Mouse (Mus musculus) myocyte (in vitro differentiated cells): ENCODE results near the gene Baz2a. TPM values are rescaled to one million over a fixed set of nuclear protein-coding genes. Genes with fewer than 3 reads are reported as not detected.
A peak's percentile ranks its signal among the peaks of the same experiment; 100 is the strongest.

Source experiments
- H3K27me3 ChIP-seq: one replicate; pipeline ENCODE4 v1.6.1; 2011; ENCODE audit not compliant: control insufficient read depth, insufficient read depth, insufficient read length
- H3K36me3 ChIP-seq: one replicate; pipeline ENCODE4 v1.6.1; 2011; ENCODE audit not compliant: control insufficient read depth, insufficient read depth
- H3K4me2 ChIP-seq: one replicate; pipeline ENCODE4 v1.6.1; 2011; ENCODE audit warnings: low read depth, control low read depth
- H3K4me3 ChIP-seq: one replicate; pipeline ENCODE4 v1.5.1; 2011; ENCODE audit warnings: mild to moderate bottlenecking, control low read depth, moderate library complexity
- H3K79me2 ChIP-seq: one replicate; pipeline ENCODE4 v1.6.1; 2011; ENCODE audit not compliant: control insufficient read depth, insufficient read depth
- H3ac ChIP-seq: one replicate; pipeline ENCODE4 v1.6.1; 2011; ENCODE audit not compliant: control insufficient read depth, insufficient read length
- CEBPB ChIP-seq: IDR thresholded peaks from 2 replicates; pipeline ENCODE4 v1.6.1; 2011; ENCODE audit warnings: mild to moderate bottlenecking, moderate library complexity; ENCODE audit not compliant: poor library complexity, insufficient read depth, severe bottlenecking
- E2F4 ChIP-seq: IDR thresholded peaks from one replicate; pipeline ENCODE4 v1.6.1; 2011; ENCODE audit warnings: mild to moderate bottlenecking, control low read depth, moderate library complexity; ENCODE audit not compliant: insufficient read depth
- MAX ChIP-seq: IDR thresholded peaks from one replicate; pipeline ENCODE4 v1.6.1; 2011; ENCODE audit warnings: low read depth, mild to moderate bottlenecking, control low read depth
- MYOD1 ChIP-seq, 3 experiments: IDR thresholded peaks; one replicate each; pipeline ENCODE4 v1.6.1; 2011; ENCODE audit warnings: control low read depth in 2 of 3, low read depth in 2 of 3, mild to moderate bottlenecking in 2 of 3, moderate library complexity in 1 of 3; ENCODE audit not compliant: insufficient read length in 2 of 3, control insufficient read depth in 1 of 3
- MYOG ChIP-seq, 3 experiments: IDR thresholded peaks; one replicate each; pipeline ENCODE4 v1.6.1; 2011; ENCODE audit warnings: control low read depth in 2 of 3, low read depth in 2 of 3, mild to moderate bottlenecking in 2 of 3; ENCODE audit not compliant: insufficient read length in 2 of 3, control insufficient read depth in 1 of 3, insufficient read depth in 1 of 3
- POLR2A ChIP-seq: IDR thresholded peaks from one replicate; pipeline ENCODE4 v1.6.1; 2011; ENCODE audit warnings: low read depth, mild to moderate bottlenecking, control low read depth, moderate library complexity; ENCODE audit not compliant: insufficient read length
- POLR2AphosphoS2 ChIP-seq: IDR thresholded peaks from one replicate; pipeline ENCODE4 v1.6.1; 2011; ENCODE audit warnings: low read depth, control low read depth; ENCODE audit not compliant: insufficient read length
- REST ChIP-seq: IDR thresholded peaks from one replicate; pipeline ENCODE4 v1.6.1; 2011; ENCODE audit warnings: mild to moderate bottlenecking, control low read depth, moderate library complexity; ENCODE audit not compliant: insufficient read depth, insufficient read length
- SRF ChIP-seq: IDR thresholded peaks from one replicate; pipeline ENCODE4 v1.6.1; 2011; ENCODE audit warnings: low read depth; ENCODE audit not compliant: control insufficient read depth, insufficient read length
- TCF12 ChIP-seq: IDR thresholded peaks from one replicate; pipeline ENCODE4 v1.6.1; 2011; ENCODE audit warnings: mild to moderate bottlenecking, control low read depth; ENCODE audit not compliant: poor library complexity, insufficient read depth, severe bottlenecking
- TCF3 ChIP-seq: IDR thresholded peaks from one replicate; pipeline ENCODE4 v1.6.1; 2011; ENCODE audit warnings: low read depth, control low read depth; ENCODE audit not compliant: insufficient read length
- USF1 ChIP-seq: IDR thresholded peaks from one replicate; pipeline ENCODE4 v1.6.1; 2011; ENCODE audit warnings: low read depth, mild to moderate bottlenecking, control low read depth, moderate library complexity
- polyA plus RNA-seq: library from polyadenylated mRNA; unstranded; fragments of >200 nt; fragmentation: generic; extraction: Trizol; gene quantifications from one replicate; pipeline ENCODE4 v1.2.1, GENCODE M21; 2012; ENCODE audit warnings: missing spikeins

The Baz2a gene
- polyA plus RNA-seq, 1 experiment: 12.7 TPM

DNA sequence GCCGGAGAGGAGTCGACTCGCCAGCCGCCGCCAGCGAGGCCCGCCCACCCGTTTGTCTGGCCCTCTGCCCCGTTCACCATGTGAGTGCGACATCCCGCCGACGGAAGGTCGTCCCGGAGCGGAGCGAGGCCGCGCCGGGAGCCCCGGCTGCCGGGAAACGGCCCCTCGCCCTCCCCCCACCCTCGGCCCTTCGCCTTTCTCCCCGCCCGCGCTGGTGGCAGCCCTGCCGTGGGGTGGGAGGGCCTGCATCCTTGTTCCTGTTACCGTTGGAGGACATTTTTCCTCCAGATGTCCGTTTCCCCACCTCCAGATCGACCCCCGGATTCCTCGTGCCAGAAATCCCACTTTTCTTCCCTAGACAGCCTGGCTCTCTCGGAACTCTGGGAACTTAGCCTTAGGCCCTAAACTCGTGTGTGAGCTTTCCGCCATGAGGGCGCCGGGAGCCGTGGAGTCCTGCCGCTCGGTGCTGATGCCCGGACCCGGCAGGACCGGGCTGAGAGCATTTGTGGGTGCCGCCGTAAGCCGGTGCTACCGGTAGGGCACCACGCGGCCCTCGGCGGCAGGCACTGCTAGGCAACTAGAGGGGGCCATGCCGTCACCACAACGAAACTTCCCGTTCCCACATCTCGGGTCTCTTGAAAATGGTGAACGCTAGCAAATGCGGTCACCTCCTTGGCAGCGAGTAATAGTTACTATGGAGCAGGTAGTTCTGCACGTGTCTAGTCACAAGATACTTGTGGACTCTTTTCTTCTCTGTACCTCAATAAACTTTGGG lies 32.0 kb upstream of the Baz2a start:
- peak overlapping the region; percentile 93 for H3K4me2 ChIP-seq
- H3K27me3 ChIP-seq: no peaks in the 10 kb centered on the region
- TF ChIP-seq REST (no peak), MYOG (IDR thresholded peaks at IDR 0.05; ENCODE audit: control insufficient read depth in 1 of 3, insufficient read depth in 1 of 3, insufficient read length in 2 of 3, low read depth in 2 of 3) (no peak), TCF12 (no peak), TCF3 (no peak), CEBPB (no peak), POLR2AphosphoS2 (peak; percentile 24), USF1 (no peak), E2F4 (no peak), MYOD1 (IDR thresholded peaks at IDR 0.05; ENCODE audit: control insufficient read depth in 1 of 3, insufficient read length in 2 of 3, low read depth in 2 of 3) (no peak), POLR2A (peak; percentile 55), SRF (no peak), MAX (no peak)
- no peaks in the 10 kb centered on the region for H3K36me3 ChIP-seq
- H3K79me2 ChIP-seq: peaks cover 52% of the 10 kb centered on the region
- H3ac ChIP-seq: peak overlapping the region; percentile 60
- peak overlapping the region; percentile 83 for H3K4me3 ChIP-seq

DNA sequence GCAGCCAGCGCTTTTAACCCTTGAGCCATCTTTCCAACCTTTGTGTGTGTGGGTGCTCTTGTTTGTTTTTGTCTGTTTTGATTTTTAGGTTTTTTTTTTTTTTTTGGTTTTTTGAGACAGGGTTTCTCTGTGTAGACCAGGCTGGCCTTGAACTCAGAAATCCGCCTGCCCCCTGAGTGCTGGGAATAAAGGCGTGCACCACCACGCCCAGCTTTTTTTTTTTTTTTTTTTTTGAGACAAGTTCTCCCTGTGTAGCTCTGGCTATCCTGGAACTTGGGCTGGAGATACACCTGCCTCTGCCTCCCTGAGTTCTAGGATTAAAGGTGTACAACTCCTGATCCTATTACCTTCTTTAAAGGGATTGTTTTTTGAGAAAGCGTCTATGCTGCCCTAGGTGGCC lies 30.3 kb upstream of the Baz2a start:
- H3K4me2 ChIP-seq: peak overlapping the region; percentile 93
- H3ac ChIP-seq: no peak overlapping the region
- H3K27me3 ChIP-seq: no peaks in the 10 kb centered on the region
- H3K4me3 ChIP-seq: peak overlapping the region; percentile 83
- TF ChIP-seq CEBPB (no peak), TCF3 (no peak), SRF (no peak), POLR2AphosphoS2 (no peak), REST (no peak), MYOD1 (IDR thresholded peaks at IDR 0.05; ENCODE audit: control insufficient read depth in 1 of 3, insufficient read length in 2 of 3, low read depth in 2 of 3) (no peak), E2F4 (no peak)
- H3K79me2 ChIP-seq: peaks cover 69% of the 10 kb centered on the region
- H3K36me3 ChIP-seq: no peaks in the 10 kb centered on the region

DNA sequence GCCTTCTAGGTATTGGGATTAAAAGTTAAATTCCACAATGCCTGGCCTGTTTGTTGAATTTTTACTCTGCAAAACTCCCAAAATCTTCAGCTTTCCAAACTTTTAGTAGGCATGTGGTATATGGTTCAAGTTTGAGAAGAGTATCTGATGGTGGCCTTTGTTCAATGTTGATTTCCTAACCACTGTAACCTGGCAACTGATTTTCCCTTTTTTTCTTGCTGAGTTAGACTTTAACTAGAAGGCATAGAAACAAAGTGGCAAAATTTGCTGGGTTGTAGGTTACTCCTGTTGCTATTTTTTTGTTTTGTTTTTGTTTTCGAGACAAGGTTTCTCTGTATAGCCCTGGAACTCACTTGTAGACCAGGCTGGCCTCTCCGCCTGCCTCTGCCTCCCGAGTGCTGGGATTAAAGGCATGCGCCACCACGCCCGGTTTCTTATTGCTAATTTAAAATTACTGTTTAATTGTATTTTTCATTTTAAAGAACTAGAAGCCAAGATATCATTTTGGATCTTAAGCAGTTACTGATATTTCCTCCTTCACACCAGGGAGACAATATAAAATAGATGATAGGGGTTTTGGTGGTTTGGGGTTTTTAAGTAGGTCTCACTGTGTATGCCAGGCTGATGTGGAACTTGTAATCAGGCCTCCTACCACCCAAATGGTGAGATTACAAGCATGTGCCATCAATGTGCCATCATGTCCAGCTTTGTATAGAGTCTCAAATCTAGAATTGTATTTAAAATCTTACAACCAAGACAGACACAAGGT lies 29.0 kb upstream of the Baz2a start:
- TF ChIP-seq POLR2AphosphoS2: no peak
- TF ChIP-seq E2F4: no peak
- TF ChIP-seq MYOD1 (IDR thresholded peaks at IDR 0.05; ENCODE audit: control insufficient read depth in 1 of 3, insufficient read length in 2 of 3, low read depth in 2 of 3): no peak
- TF ChIP-seq POLR2A: no peak
- TF ChIP-seq MYOG (IDR thresholded peaks at IDR 0.05; ENCODE audit: control insufficient read depth in 1 of 3, insufficient read depth in 1 of 3, insufficient read length in 2 of 3, low read depth in 2 of 3): no peak
- TF ChIP-seq MAX: no peak
- no peak for TF ChIP-seq TCF12
- no peak for TF ChIP-seq CEBPB
- no peak for TF ChIP-seq USF1
- TF ChIP-seq SRF: no peak
- no peak for TF ChIP-seq TCF3
- no peak for TF ChIP-seq REST
- H3K4me2 ChIP-seq: no peak overlapping the region

DNA sequence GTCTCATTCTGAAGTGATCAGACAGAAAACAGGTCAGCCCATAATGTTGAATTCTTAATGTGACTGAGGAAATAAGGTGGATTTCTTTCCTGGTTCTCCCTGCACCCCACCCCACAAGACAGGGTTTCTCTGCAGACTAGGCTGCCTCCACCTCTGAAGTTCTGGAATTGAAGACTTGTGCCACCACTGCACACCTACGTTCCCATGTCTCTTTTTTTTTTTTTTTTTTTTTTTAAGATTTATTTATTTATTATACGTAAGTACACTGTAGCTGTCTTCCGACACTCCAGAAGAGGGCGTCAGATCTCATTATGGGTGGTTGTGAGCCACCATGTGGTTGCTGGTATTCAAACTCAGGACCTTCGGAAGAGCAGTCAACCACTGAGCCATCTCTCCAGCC lies 25.3 kb upstream of the Baz2a start:
- Histone ChIP-seq H3K4me2 (no peak overlapping the region), H3K27me3 (no peaks in the 10 kb centered on the region), H3ac (no peak overlapping the region), H3K36me3 (peaks cover 25% of the 10 kb centered on the region), H3K4me3 (no peak overlapping the region), H3K79me2 (peaks cover 100% of the 10 kb centered on the region)
- no peak for TF ChIP-seq MAX
- TF ChIP-seq TCF3: no peak
- TF ChIP-seq MYOD1 (IDR thresholded peaks at IDR 0.05; ENCODE audit: control insufficient read depth in 1 of 3, insufficient read length in 2 of 3, low read depth in 2 of 3): no peak
- TF ChIP-seq CEBPB: no peak
- no peak for TF ChIP-seq POLR2A
- no peak for TF ChIP-seq POLR2AphosphoS2
- no peak for TF ChIP-seq USF1
- no peak for TF ChIP-seq TCF12
- no peak for TF ChIP-seq REST
- TF ChIP-seq MYOG (IDR thresholded peaks at IDR 0.05; ENCODE audit: control insufficient read depth in 1 of 3, insufficient read depth in 1 of 3, insufficient read length in 2 of 3, low read depth in 2 of 3): no peak
- TF ChIP-seq SRF: no peak
- no peak for TF ChIP-seq E2F4

More for the DNA sequence above, 29.0 kb upstream of the Baz2a start:
- no peak overlapping the region for H3ac ChIP-seq
- peaks cover 82% of the 10 kb centered on the region for H3K79me2 ChIP-seq
- H3K4me3 ChIP-seq: no peak overlapping the region
- no peaks in the 10 kb centered on the region for H3K36me3 ChIP-seq
- no peaks in the 10 kb centered on the region for H3K27me3 ChIP-seq
